Mouse (Mus musculus): ENCODE results near the gene Ccser1.

DNA sequence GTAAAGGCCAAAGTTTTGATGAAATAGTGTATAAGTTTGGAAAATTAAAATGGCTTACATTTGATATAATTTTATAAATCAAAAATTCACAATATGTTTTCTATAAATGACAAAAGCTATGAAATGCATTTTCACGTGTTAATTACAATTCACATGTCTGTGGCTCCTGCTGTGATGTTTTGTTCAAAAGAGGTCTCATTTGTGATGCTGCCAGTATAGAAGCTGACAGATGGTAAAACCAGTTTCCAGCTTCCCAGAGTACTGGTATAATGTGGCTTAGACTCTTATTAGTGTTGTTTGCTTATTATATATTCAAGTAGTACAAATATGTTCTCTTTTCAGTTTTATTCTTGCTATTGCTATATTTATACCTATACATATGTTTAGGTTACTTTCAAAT, 4.0 kb upstream of the Ccser1 start:
- no peak for TF ChIP-seq POLR2A (IDR thresholded peaks at IDR 0.05; ENCODE audit: borderline replicate concordance, insufficient read depth, low read length)
- no peak for TF ChIP-seq CTCF (IDR thresholded peaks at IDR 0.05; ENCODE audit: borderline replicate concordance, insufficient read depth, low read depth, low read length)

All from cerebellum, adult 2 months (tissue).